Mouse (Mus musculus): ENCODE results near the gene Fbxo41. TPM values are rescaled to one million over a fixed set of nuclear protein-coding genes. Genes with fewer than 3 reads are reported as not detected.

The Fbxo41 gene
- total and polyA plus RNA-seq, 2 experiments: not detected

DNA sequence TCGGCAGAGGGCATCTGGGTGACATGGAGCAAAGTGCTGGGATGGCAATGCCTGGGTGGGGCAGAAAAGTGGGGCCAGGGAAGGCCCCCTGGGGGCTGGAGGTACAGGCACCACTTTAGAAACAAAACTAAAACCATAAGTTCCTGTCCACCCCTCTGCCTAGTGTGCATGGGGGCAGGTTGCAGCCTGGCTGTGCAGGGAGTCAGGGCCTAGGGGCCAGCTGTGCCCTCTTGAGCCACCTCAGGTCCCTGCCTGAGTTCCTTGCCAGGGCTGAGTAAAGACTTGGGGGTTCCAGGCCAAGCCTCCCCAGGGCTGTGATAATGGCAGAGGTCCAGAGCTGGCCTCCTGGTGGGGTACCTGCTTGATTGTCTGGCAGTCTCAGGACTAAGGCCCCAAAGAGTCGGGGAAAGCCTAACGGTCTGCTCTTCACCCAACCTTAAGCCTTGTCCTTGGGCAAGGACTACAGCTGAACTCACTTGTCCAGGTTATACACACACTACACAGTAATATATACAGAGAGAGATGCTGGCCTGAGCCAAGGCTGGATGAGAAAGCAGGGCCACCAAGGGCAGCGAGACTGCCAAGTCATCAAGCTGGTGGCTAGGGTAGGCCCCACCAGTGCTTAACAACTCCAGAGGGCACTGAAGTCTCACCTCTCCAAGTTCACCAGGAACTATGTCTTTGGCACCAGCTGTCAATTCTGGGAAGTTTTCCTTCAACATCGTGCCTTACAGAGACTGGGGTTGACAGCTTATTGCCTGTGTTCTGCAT, 32.9 kb downstream of the Fbxo41 start:
- Histone ChIP-seq H3K27me3 (ENCODE audit: control insufficient read depth, insufficient read depth, low read length) (no peaks in the 10 kb centered on the region), H3K9ac (ENCODE audit: low read depth, low read length) (no peak overlapping the region), H3K79me2 (ENCODE audit: control insufficient read depth, insufficient read depth, low read length) (no peaks in the 10 kb centered on the region), H3K27ac (replicated peaks; ENCODE audit: insufficient read depth, low read depth, low read length) (no peak overlapping the region), H3K4me1 (ENCODE audit: control insufficient read depth, insufficient read depth, low read length) (no peaks in the 10 kb centered on the region), H3K4me3 (ENCODE audit: insufficient read depth, low read depth, low read length) (no peak overlapping the region), H3K36me3 (ENCODE audit: control insufficient read depth, insufficient read depth, low read length) (peaks cover 33% of the 10 kb centered on the region)
- 71% methylated on average over 5 of the region's 5 CpGs for WGBS
- no peak for TF ChIP-seq CTCF (IDR thresholded peaks at IDR 0.05; ENCODE audit: low read depth, low read length)
- TF ChIP-seq POLR2A (IDR thresholded peaks at IDR 0.05; ENCODE audit: extremely low read depth, insufficient read depth, low read length): no peak
- no peak for DNase-seq (ENCODE audit: extremely low read depth, low read depth, low spot score)

DNA sequence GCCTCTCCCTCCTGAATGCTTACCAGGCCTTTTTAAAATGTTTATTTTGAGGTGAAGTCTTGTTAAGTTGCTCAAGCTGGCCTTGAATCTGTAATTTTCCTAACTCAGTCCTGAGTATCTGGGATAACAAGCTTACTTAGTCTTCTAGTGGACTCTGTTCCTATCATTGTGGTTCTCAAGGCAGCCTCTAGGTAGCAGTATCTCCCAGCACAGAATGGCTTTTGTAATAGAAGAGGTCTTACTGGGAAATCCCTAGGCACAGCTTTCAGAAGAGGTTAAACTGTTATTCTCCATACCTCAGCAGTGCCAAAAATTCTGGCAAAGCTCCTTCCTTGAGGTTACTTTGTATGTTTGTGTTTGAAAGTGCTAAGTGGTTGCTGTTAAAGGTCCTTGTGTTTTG, 37.4 kb downstream of the Fbxo41 start:
- Histone ChIP-seq H3K27me3 (ENCODE audit: control insufficient read depth, insufficient read depth, low read length) (no peaks in the 10 kb centered on the region), H3K4me1 (ENCODE audit: control insufficient read depth, insufficient read depth, low read length) (no peaks in the 10 kb centered on the region), H3K9ac (ENCODE audit: low read depth, low read length) (no peak overlapping the region), H3K36me3 (ENCODE audit: control insufficient read depth, insufficient read depth, low read length) (peaks cover 68% of the 10 kb centered on the region), H3K4me3 (ENCODE audit: insufficient read depth, low read depth, low read length) (no peak overlapping the region), H3K27ac (replicated peaks; ENCODE audit: insufficient read depth, low read depth, low read length) (no peak overlapping the region), H3K79me2 (ENCODE audit: control insufficient read depth, insufficient read depth, low read length) (no peaks in the 10 kb centered on the region)
- TF ChIP-seq CTCF (IDR thresholded peaks at IDR 0.05; ENCODE audit: low read depth, low read length) (no peak), POLR2A (IDR thresholded peaks at IDR 0.05; ENCODE audit: extremely low read depth, insufficient read depth, low read length) (no peak)
- DNase-seq (ENCODE audit: extremely low read depth, low read depth, low spot score): no peak

GRCm38 (mm10) chr6:85459621-85460020, 43.2 kb downstream of the Fbxo41 start:
- Histone ChIP-seq H3K79me2 (ENCODE audit: control insufficient read depth, insufficient read depth, low read length) (peaks cover 14% of the 10 kb centered on the region), H3K4me1 (ENCODE audit: control insufficient read depth, insufficient read depth, low read length) (peaks cover 11% of the 10 kb centered on the region), H3K36me3 (ENCODE audit: control insufficient read depth, insufficient read depth, low read length) (peaks cover 42% of the 10 kb centered on the region), H3K27ac (replicated peaks; ENCODE audit: insufficient read depth, low read depth, low read length) (no peak overlapping the region), H3K9ac (ENCODE audit: low read depth, low read length) (no peak overlapping the region), H3K4me3 (ENCODE audit: insufficient read depth, low read depth, low read length) (no peak overlapping the region), H3K27me3 (ENCODE audit: control insufficient read depth, insufficient read depth, low read length) (no peaks in the 10 kb centered on the region)
- DNase-seq (ENCODE audit: extremely low read depth, low read depth, low spot score): peak; percentile 19
- TF ChIP-seq POLR2A (IDR thresholded peaks at IDR 0.05; ENCODE audit: extremely low read depth, insufficient read depth, low read length) (no peak), CTCF (IDR thresholded peaks at IDR 0.05; ENCODE audit: low read depth, low read length) (no peak)
- WGBS: 68% methylated on average over 2 of the region's 2 CpGs

DNA sequence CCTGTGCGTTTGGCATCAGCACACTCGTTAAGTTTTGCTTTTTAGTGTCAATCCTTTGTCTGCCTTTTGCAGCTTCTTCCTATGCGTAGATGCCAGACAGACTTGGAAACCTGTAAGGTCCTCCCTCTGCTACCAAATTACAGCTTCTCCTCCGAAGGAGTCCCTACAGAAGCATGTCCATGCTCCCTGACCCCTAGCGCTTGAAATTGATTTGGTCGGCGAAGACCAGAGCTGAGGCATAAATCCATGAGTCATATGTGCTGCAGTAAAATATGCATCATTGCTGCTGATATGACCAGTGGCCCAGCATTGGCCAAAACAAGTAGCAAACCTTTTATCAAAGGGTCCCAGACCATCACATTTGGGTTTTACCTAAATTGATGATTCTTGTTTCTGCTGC, 50.0 kb downstream of the Fbxo41 start:
- Histone ChIP-seq H3K36me3 (ENCODE audit: control insufficient read depth, insufficient read depth, low read length) (no peaks in the 10 kb centered on the region), H3K27ac (replicated peaks; ENCODE audit: insufficient read depth, low read depth, low read length) (no peak overlapping the region), H3K4me1 (ENCODE audit: control insufficient read depth, insufficient read depth, low read length) (peaks cover 25% of the 10 kb centered on the region), H3K4me3 (ENCODE audit: insufficient read depth, low read depth, low read length) (peak overlapping the region; percentile 90), H3K27me3 (ENCODE audit: control insufficient read depth, insufficient read depth, low read length) (no peaks in the 10 kb centered on the region), H3K9ac (ENCODE audit: low read depth, low read length) (peak overlapping the region; percentile 83), H3K79me2 (ENCODE audit: control insufficient read depth, insufficient read depth, low read length) (peaks cover 31% of the 10 kb centered on the region)
- 4% methylated on average over 7 of the region's 7 CpGs for WGBS
- DNase-seq (ENCODE audit: extremely low read depth, low read depth, low spot score): peak; percentile 17
- TF ChIP-seq CTCF (IDR thresholded peaks at IDR 0.05; ENCODE audit: low read depth, low read length): no peak
- TF ChIP-seq POLR2A (IDR thresholded peaks at IDR 0.05; ENCODE audit: extremely low read depth, insufficient read depth, low read length): no peak

GRCm38 (mm10) chr6:85452411-85452665, 50.5 kb downstream of the Fbxo41 start:
- peak overlapping the region; percentile 30 for H3K27ac ChIP-seq (replicated peaks; ENCODE audit: insufficient read depth, low read depth, low read length)
- no peak for DNase-seq (ENCODE audit: extremely low read depth, low read depth, low spot score)
- peak overlapping the region; percentile 90 for H3K4me3 ChIP-seq (ENCODE audit: insufficient read depth, low read depth, low read length)
- H3K4me1 ChIP-seq (ENCODE audit: control insufficient read depth, insufficient read depth, low read length): peaks cover 23% of the 10 kb centered on the region
- H3K9ac ChIP-seq (ENCODE audit: low read depth, low read length): peak overlapping the region; percentile 83
- WGBS: under 1% methylated on average over 15 of the region's 15 CpGs
- no peaks in the 10 kb centered on the region for H3K27me3 ChIP-seq (ENCODE audit: control insufficient read depth, insufficient read depth, low read length)
- no peaks in the 10 kb centered on the region for H3K36me3 ChIP-seq (ENCODE audit: control insufficient read depth, insufficient read depth, low read length)
- TF ChIP-seq CTCF (IDR thresholded peaks at IDR 0.05; ENCODE audit: low read depth, low read length) (no peak), POLR2A (IDR thresholded peaks at IDR 0.05; ENCODE audit: extremely low read depth, insufficient read depth, low read length) (no peak)
- H3K79me2 ChIP-seq (ENCODE audit: control insufficient read depth, insufficient read depth, low read length): peaks cover 29% of the 10 kb centered on the region

GRCm38 (mm10) chr6:85451664-85452410, 51.0 kb downstream of the Fbxo41 start, which contains the start of gene Pradc1:
Gene Pradc1 (minus strand): TSS chr6:85451970.
- Histone ChIP-seq H3K36me3 (ENCODE audit: control insufficient read depth, insufficient read depth, low read length) (no peaks in the 10 kb centered on the region), H3K79me2 (ENCODE audit: control insufficient read depth, insufficient read depth, low read length) (peaks cover 27% of the 10 kb centered on the region), H3K27ac (replicated peaks; ENCODE audit: insufficient read depth, low read depth, low read length) (peak within 1 kb of the TSS; percentile 93), H3K9ac (ENCODE audit: low read depth, low read length) (peak within 1 kb of the TSS; percentile 91), H3K4me1 (ENCODE audit: control insufficient read depth, insufficient read depth, low read length) (peaks cover 19% of the 10 kb centered on the region), H3K4me3 (ENCODE audit: insufficient read depth, low read depth, low read length) (peak within 1 kb of the TSS; percentile 90), H3K27me3 (ENCODE audit: control insufficient read depth, insufficient read depth, low read length) (no peaks in the 10 kb centered on the region)
- TF ChIP-seq POLR2A (IDR thresholded peaks at IDR 0.05; ENCODE audit: extremely low read depth, insufficient read depth, low read length): peak; percentile 59
- no peak for TF ChIP-seq CTCF (IDR thresholded peaks at IDR 0.05; ENCODE audit: low read depth, low read length)
- WGBS: under 1% methylated on average over 54 of the region's 54 CpGs
- DNase-seq (ENCODE audit: extremely low read depth, low read depth, low spot score): peak; percentile 95

Measured in liver, adult 2 months (tissue).